Mouse (Mus musculus): Measurements from ENCODE around the gene Edc3. TPM values are rescaled to one million over a fixed set of nuclear protein-coding genes. Genes with fewer than 3 reads are reported as not detected.

The Edc3 gene
- polyA plus RNA-seq, 1 experiment from 2014 or later: 23.7 TPM

DNA sequence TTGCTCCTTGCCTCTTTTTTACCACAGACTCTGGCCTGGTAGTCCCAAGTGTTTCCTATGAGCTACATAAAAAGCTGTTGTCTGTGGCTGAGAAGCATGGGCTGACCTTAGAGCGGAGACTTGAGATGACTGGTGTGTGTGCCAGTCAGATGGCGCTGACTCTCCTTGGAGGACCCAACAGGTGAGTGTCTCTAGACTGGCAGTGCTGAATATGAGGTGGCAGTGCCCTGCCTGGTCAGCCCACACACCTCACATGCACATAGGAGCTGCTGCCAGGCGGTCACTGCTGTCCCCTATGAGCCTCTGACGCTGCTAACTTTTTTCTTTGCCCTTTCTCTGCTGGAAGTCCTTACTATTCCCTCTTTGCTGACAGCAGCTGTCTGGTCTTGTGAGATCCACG, 31.5 kb downstream of the Edc3 start:
- ATAC-seq (ENCODE audit: low FRiP score) (no peak), DNase-seq (ENCODE audit: low spot score) (no peak)
- no peak overlapping the region for H3K4me3 ChIP-seq (ENCODE audit: low read depth, low read length)
- H3K27me3 ChIP-seq (ENCODE audit: control insufficient read depth, insufficient read depth, low read length): no peaks in the 10 kb centered on the region
- no peak overlapping the region for H3K4me2 ChIP-seq (replicated peaks; ENCODE audit: low read depth, low read length)
- no peak overlapping the region for H3K9ac ChIP-seq (ENCODE audit: low read depth, low read length)
- WGBS: 89% methylated on average over 5 of the region's 5 CpGs
- no peak overlapping the region for H3K27ac ChIP-seq (ENCODE audit: low read depth, low read length)
- H3K36me3 ChIP-seq (ENCODE audit: control insufficient read depth, insufficient read depth, low read length): no peaks in the 10 kb centered on the region
- H3K4me1 ChIP-seq (replicated peaks; ENCODE audit: control insufficient read depth, insufficient read depth, low read length): no peaks in the 10 kb centered on the region
- H3K9me3 ChIP-seq (ENCODE audit: control insufficient read depth, low read length): no peaks in the 10 kb centered on the region

DNA sequence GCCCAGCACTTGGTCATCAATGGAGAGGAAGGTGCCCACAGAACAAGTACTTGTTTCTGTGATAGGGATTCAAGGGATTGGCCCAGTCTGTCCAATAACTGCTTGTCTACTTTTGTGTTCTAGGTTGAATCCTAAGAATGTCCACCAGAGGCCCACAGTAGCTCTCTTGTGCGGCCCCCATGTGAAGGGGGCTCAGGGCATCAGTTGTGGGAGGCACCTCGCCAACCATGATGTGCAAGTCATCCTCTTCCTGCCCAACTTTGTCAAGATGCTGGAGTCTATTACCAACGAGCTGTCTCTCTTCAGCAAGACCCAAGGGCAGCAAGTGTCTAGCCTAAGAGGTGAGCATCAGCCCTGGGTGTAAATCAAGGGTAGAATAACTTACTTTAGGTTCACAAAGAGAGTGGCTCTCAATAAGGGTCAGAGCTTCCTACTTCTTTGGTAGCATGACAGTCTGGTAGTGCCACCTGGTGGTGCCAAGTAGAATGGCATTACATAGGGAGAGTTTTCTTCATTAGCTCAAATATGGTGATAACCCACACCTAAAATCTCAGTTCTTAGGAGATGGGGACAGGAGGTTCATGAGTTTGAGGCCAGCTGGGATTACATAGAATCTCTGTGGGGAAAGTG, 36.2 kb downstream of the Edc3 start:
- Histone ChIP-seq H3K27ac (ENCODE audit: low read depth, low read length) (no peak overlapping the region), H3K4me2 (replicated peaks; ENCODE audit: low read depth, low read length) (no peak overlapping the region), H3K9ac (ENCODE audit: low read depth, low read length) (no peak overlapping the region), H3K27me3 (ENCODE audit: control insufficient read depth, insufficient read depth, low read length) (no peaks in the 10 kb centered on the region), H3K9me3 (ENCODE audit: control insufficient read depth, low read length) (no peaks in the 10 kb centered on the region), H3K4me3 (ENCODE audit: low read depth, low read length) (no peak overlapping the region), H3K36me3 (ENCODE audit: control insufficient read depth, insufficient read depth, low read length) (no peaks in the 10 kb centered on the region; the same call in 1 of the 2 replicates), H3K4me1 (replicated peaks; ENCODE audit: control insufficient read depth, insufficient read depth, low read length) (no peaks in the 10 kb centered on the region)
- no peak for ATAC-seq (ENCODE audit: low FRiP score)
- peak; percentile 70 for DNase-seq (ENCODE audit: low spot score)
- WGBS: 78% methylated on average over 3 of the region's 3 CpGs

DNA sequence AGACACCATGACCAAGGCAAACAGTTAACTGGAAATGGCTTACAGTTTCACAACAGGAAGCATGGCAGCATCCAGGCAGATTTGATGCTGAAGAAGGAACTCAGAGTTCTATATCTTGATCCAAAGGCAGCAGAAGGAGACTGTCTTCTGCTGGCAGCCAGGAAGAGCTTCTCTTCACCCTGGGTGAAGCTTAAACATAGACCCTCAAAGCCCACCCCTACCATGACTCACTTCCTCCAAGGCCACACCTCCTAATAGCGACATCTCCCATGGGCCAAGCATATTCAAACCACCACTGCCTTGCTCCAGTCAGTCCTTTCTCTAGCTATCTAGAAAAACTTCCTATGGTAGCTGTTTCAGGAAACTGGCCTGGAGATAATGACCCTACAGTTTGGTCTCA, 38.7 kb downstream of the Edc3 start:
- Histone ChIP-seq H3K27me3 (ENCODE audit: control insufficient read depth, insufficient read depth, low read length) (no peaks in the 10 kb centered on the region), H3K9me3 (ENCODE audit: control insufficient read depth, low read length) (no peaks in the 10 kb centered on the region), H3K9ac (ENCODE audit: low read depth, low read length) (no peak overlapping the region), H3K27ac (ENCODE audit: low read depth, low read length) (no peak overlapping the region), H3K4me1 (replicated peaks; ENCODE audit: control insufficient read depth, insufficient read depth, low read length) (no peaks in the 10 kb centered on the region), H3K4me2 (replicated peaks; ENCODE audit: low read depth, low read length) (no peak overlapping the region), H3K4me3 (ENCODE audit: low read depth, low read length) (no peak overlapping the region), H3K36me3 (ENCODE audit: control insufficient read depth, insufficient read depth, low read length) (peaks cover 14% of the 10 kb centered on the region; the same call in 1 of the 2 replicates)
- WGBS: 83% methylated on average over 1 of the region's 1 CpGs
- ATAC-seq (ENCODE audit: low FRiP score) (no peak), DNase-seq (ENCODE audit: low spot score) (no peak)

DNA sequence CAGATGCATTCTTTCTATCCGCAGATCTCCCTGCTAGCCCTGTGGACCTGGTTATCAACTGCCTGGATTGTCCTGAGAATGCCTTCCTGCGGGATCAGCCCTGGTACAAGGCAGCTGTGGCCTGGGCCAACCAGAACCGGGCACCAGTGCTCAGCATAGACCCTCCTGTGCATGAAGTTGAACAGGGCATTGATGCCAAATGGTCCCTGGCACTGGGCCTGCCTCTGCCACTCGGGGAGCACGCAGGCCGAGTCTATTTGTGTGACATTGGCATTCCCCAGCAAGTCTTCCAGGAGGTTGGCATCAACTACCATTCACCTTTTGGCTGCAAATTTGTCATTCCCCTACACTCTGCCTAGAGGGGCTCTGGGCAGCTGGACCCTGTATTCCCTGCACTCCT, 39.8 kb downstream of the Edc3 start:
- ATAC-seq (ENCODE audit: low FRiP score) (no peak), DNase-seq (ENCODE audit: low spot score) (no peak)
- no peaks in the 10 kb centered on the region for H3K9me3 ChIP-seq (ENCODE audit: control insufficient read depth, low read length)
- no peak overlapping the region for H3K4me3 ChIP-seq (ENCODE audit: low read depth, low read length)
- 91% methylated on average over 6 of the region's 6 CpGs for WGBS
- no peak overlapping the region for H3K27ac ChIP-seq (ENCODE audit: low read depth, low read length)
- H3K4me1 ChIP-seq (replicated peaks; ENCODE audit: control insufficient read depth, insufficient read depth, low read length): no peaks in the 10 kb centered on the region
- no peak overlapping the region for H3K4me2 ChIP-seq (replicated peaks; ENCODE audit: low read depth, low read length)
- peaks cover 18% of the 10 kb centered on the region; the same call in 1 of the 2 replicates for H3K36me3 ChIP-seq (ENCODE audit: control insufficient read depth, insufficient read depth, low read length)
- no peaks in the 10 kb centered on the region for H3K27me3 ChIP-seq (ENCODE audit: control insufficient read depth, insufficient read depth, low read length)
- no peak overlapping the region for H3K9ac ChIP-seq (ENCODE audit: low read depth, low read length)

DNA sequence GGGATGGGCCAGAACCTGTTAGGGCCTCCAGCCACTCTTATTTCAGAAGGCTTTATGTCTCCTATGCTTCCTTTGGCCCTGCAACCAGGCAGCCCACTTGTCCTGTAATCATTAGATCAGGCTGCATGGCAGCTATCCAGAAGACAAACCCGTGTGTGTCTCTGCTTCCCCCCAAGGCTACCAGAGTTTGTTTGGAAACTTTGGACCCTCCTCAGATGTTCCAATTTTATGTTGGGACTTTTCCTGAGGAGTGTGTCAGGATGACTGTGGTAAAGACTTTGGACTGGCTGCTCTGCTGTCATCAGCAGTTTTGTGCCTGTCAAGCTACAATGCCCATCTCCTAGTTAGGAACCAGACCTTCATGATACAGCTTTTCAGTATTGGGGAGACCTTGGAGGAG, 40.5 kb downstream of the Edc3 start:
- DNase-seq (ENCODE audit: low spot score): no peak
- 83% methylated on average over 1 of the region's 1 CpGs for WGBS
- Histone ChIP-seq H3K4me1 (replicated peaks; ENCODE audit: control insufficient read depth, insufficient read depth, low read length) (no peaks in the 10 kb centered on the region), H3K4me3 (ENCODE audit: low read depth, low read length) (no peak overlapping the region), H3K4me2 (replicated peaks; ENCODE audit: low read depth, low read length) (no peak overlapping the region), H3K36me3 (ENCODE audit: control insufficient read depth, insufficient read depth, low read length) (peaks cover 23% of the 10 kb centered on the region; the same call in 1 of the 2 replicates), H3K27ac (ENCODE audit: low read depth, low read length) (no peak overlapping the region), H3K9me3 (ENCODE audit: control insufficient read depth, low read length) (no peaks in the 10 kb centered on the region), H3K9ac (ENCODE audit: low read depth, low read length) (no peak overlapping the region), H3K27me3 (ENCODE audit: control insufficient read depth, insufficient read depth, low read length) (no peaks in the 10 kb centered on the region)
- ATAC-seq (ENCODE audit: low FRiP score): no peak

DNA sequence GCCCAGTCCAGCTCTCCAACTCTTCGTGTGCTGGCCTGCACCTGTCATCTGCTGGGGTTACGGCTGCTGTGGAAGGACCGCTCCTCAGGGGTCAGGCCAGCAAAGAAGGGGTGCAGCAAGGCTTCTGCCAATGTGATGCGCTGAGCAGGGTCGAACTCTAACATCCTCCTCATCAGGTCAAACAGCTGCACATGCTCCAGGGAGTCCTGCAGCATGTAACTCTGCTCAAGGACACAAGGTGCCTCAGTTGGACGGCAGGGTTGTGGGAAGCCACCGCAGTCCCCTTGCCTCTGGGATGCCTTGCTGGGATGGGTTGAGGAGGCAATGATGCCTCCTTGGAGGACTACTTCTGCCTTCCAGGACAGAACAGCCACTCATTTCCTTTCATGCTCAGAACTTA, 42.6 kb downstream of the Edc3 start:
- no peaks in the 10 kb centered on the region for H3K4me1 ChIP-seq (replicated peaks; ENCODE audit: control insufficient read depth, insufficient read depth, low read length)
- ATAC-seq (ENCODE audit: low FRiP score) (no peak), DNase-seq (ENCODE audit: low spot score) (no peak)
- no peak overlapping the region for H3K27ac ChIP-seq (ENCODE audit: low read depth, low read length)
- no peaks in the 10 kb centered on the region for H3K27me3 ChIP-seq (ENCODE audit: control insufficient read depth, insufficient read depth, low read length)
- 91% methylated on average over 7 of the region's 7 CpGs for WGBS
- H3K9ac ChIP-seq (ENCODE audit: low read depth, low read length): no peak overlapping the region
- H3K36me3 ChIP-seq (ENCODE audit: control insufficient read depth, insufficient read depth, low read length): peaks cover 32% of the 10 kb centered on the region
- H3K4me3 ChIP-seq (ENCODE audit: low read depth, low read length): no peak overlapping the region
- no peaks in the 10 kb centered on the region for H3K9me3 ChIP-seq (ENCODE audit: control insufficient read depth, low read length)
- no peak overlapping the region for H3K4me2 ChIP-seq (replicated peaks; ENCODE audit: low read depth, low read length)

DNA sequence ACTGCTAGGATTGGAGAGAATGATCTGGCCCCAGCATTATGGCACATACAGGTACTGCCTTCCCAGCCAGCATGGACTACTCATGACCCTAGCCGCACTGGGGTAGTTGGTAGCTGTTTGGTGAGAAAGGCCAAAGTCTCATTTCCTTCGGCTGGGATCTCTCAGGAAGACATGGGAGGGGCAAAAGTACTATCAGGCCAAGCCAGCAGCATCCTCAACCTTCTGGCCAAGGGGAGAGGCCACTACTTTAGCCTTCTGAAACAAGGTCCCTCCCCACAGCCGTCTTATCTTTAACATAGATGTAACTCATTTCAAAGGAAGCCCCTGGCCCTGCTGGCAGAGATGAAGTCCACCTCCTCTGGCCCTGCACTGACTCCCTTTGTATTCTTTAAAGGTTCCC, 49.2 kb downstream of the Edc3 start:
- Histone ChIP-seq H3K4me2 (replicated peaks; ENCODE audit: low read depth, low read length) (no peak overlapping the region), H3K27ac (ENCODE audit: low read depth, low read length) (no peak overlapping the region), H3K9me3 (ENCODE audit: control insufficient read depth, low read length) (no peaks in the 10 kb centered on the region), H3K27me3 (ENCODE audit: control insufficient read depth, insufficient read depth, low read length) (no peaks in the 10 kb centered on the region), H3K4me3 (ENCODE audit: low read depth, low read length) (no peak overlapping the region), H3K9ac (ENCODE audit: low read depth, low read length) (no peak overlapping the region), H3K36me3 (ENCODE audit: control insufficient read depth, insufficient read depth, low read length) (peaks cover 18% of the 10 kb centered on the region), H3K4me1 (replicated peaks; ENCODE audit: control insufficient read depth, insufficient read depth, low read length) (no peaks in the 10 kb centered on the region; the same call in 1 of the 2 replicates)
- WGBS: 84% methylated on average over 3 of the region's 3 CpGs
- ATAC-seq (ENCODE audit: low FRiP score): no peak
- DNase-seq (ENCODE audit: low spot score): no peak

DNA sequence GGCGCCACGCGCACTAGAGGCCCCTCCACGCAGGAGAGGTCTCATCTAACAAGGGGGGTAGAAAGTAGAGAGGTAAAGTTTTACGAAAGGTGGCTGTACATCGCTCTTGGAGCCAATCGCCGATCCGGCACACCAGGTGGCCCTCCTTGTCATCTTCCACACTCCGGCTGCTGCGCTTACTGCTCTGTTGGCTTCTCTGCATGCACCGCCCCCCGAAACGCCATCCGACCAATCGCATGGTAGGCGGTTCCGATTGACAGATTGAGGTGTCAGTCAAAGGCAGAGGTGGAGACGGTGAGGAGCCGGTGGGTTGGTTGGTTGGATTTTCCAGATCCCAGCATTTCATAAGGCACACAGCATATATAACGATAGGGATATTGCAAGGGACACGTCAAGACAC, 50.2 kb downstream of the Edc3 start:
- no peak for DNase-seq (ENCODE audit: low spot score)
- Histone ChIP-seq H3K9me3 (ENCODE audit: control insufficient read depth, low read length) (no peaks in the 10 kb centered on the region), H3K9ac (ENCODE audit: low read depth, low read length) (no peak overlapping the region), H3K4me2 (replicated peaks; ENCODE audit: low read depth, low read length) (no peak overlapping the region), H3K27me3 (ENCODE audit: control insufficient read depth, insufficient read depth, low read length) (no peaks in the 10 kb centered on the region), H3K4me3 (ENCODE audit: low read depth, low read length) (no peak overlapping the region), H3K4me1 (replicated peaks; ENCODE audit: control insufficient read depth, insufficient read depth, low read length) (peaks cover 9% of the 10 kb centered on the region), H3K27ac (ENCODE audit: low read depth, low read length) (no peak overlapping the region), H3K36me3 (ENCODE audit: control insufficient read depth, insufficient read depth, low read length) (peaks cover 15% of the 10 kb centered on the region)
- no peak for ATAC-seq (ENCODE audit: low FRiP score)
- WGBS: 91% methylated on average over 22 of the region's 22 CpGs

DNA sequence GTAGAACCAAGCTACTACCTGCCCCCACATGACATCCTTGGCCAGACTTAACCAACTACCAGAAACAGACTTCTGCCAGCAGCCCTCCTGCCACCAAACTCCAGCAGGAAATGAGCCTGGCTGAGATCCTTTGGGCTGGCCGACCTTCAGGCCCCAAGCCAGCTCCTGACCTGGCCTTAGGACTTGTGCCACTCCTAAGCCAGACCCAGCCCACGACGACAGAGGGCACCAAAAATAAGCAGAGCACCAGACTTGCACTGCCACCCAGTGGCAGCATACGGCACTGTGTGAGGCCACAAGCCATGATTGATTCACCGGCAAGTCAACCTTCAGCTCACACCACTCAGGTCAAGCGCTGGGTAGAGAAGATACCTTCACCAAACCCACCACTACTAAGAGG, 50.9 kb downstream of the Edc3 start:
- no peak overlapping the region for H3K4me2 ChIP-seq (replicated peaks; ENCODE audit: low read depth, low read length)
- H3K36me3 ChIP-seq (ENCODE audit: control insufficient read depth, insufficient read depth, low read length): peaks cover 10% of the 10 kb centered on the region
- 32% methylated on average over 6 of the region's 6 CpGs for WGBS
- ATAC-seq (ENCODE audit: low FRiP score) (no peak), DNase-seq (ENCODE audit: low spot score) (peak; percentile 73)
- H3K27ac ChIP-seq (ENCODE audit: low read depth, low read length): no peak overlapping the region
- no peaks in the 10 kb centered on the region for H3K27me3 ChIP-seq (ENCODE audit: control insufficient read depth, insufficient read depth, low read length)
- no peak overlapping the region for H3K4me3 ChIP-seq (ENCODE audit: low read depth, low read length)
- no peaks in the 10 kb centered on the region for H3K9me3 ChIP-seq (ENCODE audit: control insufficient read depth, low read length)
- no peak overlapping the region for H3K9ac ChIP-seq (ENCODE audit: low read depth, low read length)
- peaks cover 13% of the 10 kb centered on the region for H3K4me1 ChIP-seq (replicated peaks; ENCODE audit: control insufficient read depth, insufficient read depth, low read length)

Measured in hindbrain, embryonic 11.5 days (tissue).